Mouse (Mus musculus) midbrain, embryonic 13.5 days (tissue): Measurements from ENCODE around the gene Gm6882. TPM values are rescaled to one million over a fixed set of nuclear protein-coding genes. Genes with fewer than 3 reads are reported as not detected.
"Not testable (repeated sequence)": the region's sequence is repeated elsewhere in the genome, so short reads cannot be mapped to it uniquely, and the experiment has no call there.

Source experiments
- ATAC-seq: fragments of 200-750 bp; cut with Nextera tagmentation; 2 replicates; pipeline ENCODE4 v1.8.0; 2017; ENCODE audit warnings: mild to moderate bottlenecking, moderate TSS enrichment, moderate library complexity
- H3K27ac ChIP-seq: fragments of 300-500 bp; sonication (generic); 2 replicates; pipeline ENCODE4 v1.5.1; 2015; ENCODE audit warnings: inconsistent platforms, mild to moderate bottlenecking, moderate library complexity
- H3K27me3 ChIP-seq: fragments of 300-500 bp; sonication (generic); 2 replicates; pipeline ENCODE4 v1.6.1; 2015; ENCODE audit warnings: mild to moderate bottlenecking, inconsistent platforms
- H3K36me3 ChIP-seq: fragments of 300-500 bp; sonication (generic); 2 replicates; pipeline ENCODE4 v1.6.1; 2015; ENCODE audit warnings: mild to moderate bottlenecking, inconsistent platforms
- H3K4me1 ChIP-seq: fragments of 300-500 bp; sonication (generic); replicated peaks from 2 replicates; pipeline ENCODE4 v1.6.1; 2015; ENCODE audit warnings: inconsistent platforms
- H3K4me2 ChIP-seq: fragments of 300-500 bp; sonication (generic); replicated peaks from 2 replicates; pipeline ENCODE4 v1.6.1; 2015; ENCODE audit warnings: moderate library complexity, mild to moderate bottlenecking, inconsistent platforms
- H3K4me3 ChIP-seq: fragments of 300-500 bp; sonication (generic); replicated peaks from 2 replicates; pipeline ENCODE4 v1.5.1; 2015; ENCODE audit warnings: mild to moderate bottlenecking, inconsistent platforms
- H3K9ac ChIP-seq: fragments of 300-500 bp; sonication (generic); replicated peaks from 2 replicates; pipeline ENCODE4 v1.6.1; 2015; ENCODE audit warnings: mild to moderate bottlenecking, inconsistent platforms
- H3K9me3 ChIP-seq: fragments of 300-500 bp; sonication (generic); 2 replicates; pipeline ENCODE4 v1.6.1; 2016; ENCODE audit warnings: mild to moderate bottlenecking, inconsistent platforms
- WGBS: fragments of 180-500 bp; shearing (Covaris S2); methylation state at CpG from one replicate; pipeline ENCODE4 v1.1.7; 2015; 5-methylcytosine and 5-hydroxymethylcytosine counted together
- polyA plus RNA-seq: library from polyadenylated mRNA; unstranded; fragments of >200 nt; fragmentation: Nextera tagmentation; extraction: Ambion mirVana; gene quantifications from 2 replicates; pipeline ENCODE4 v1.2.1, GENCODE M21; 2015

Gm6882 gene
- not detected in 2 replicates for polyA plus RNA-seq

DNA sequence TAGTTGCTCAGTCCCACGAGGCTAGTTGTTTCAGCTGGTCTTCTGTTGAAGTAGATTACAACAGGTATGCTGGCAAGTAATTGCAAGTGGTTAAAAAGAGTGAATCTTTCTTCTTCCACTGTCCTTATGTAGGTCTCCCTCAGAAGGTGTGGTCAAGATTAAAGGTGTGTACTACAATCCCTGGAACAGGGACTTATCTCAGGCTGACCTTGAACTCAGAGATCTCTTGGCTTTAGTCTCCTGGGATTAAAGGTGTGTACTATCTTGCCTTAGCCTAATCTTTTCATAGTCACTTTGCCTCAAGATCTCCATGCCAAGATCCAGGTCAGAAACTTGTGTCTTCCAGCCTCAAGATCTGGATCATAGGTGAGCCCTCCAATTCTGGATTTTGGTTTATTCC is at the start of gene Gm6882:
Gm6882 (minus strand) TSS at position 101 of the 400 bp plus-strand sequence.
- not testable (repeated sequence) for H3K27me3 ChIP-seq, H3K4me1 ChIP-seq, H3K4me2 ChIP-seq, H3K36me3 ChIP-seq, ATAC-seq, H3K27ac ChIP-seq, H3K9me3 ChIP-seq, H3K9ac ChIP-seq, H3K4me3 ChIP-seq
- WGBS = 20% methylated on average over 1 of the region's 1 CpGs

Other genes starting within 250 kb of the Gm6882 start
- not detected in 2 replicates for gene Gm5157, start 242.3 kb downstream of the Gm6882 start, polyA plus RNA-seq
- gene Vmn1r124, start 172.1 kb downstream of the Gm6882 start, polyA plus RNA-seq = not detected in 2 replicates
- gene Vmn1r125, start 160.6 kb downstream of the Gm6882 start, polyA plus RNA-seq = not detected in 2 replicates
- not detected in 2 replicates for gene Vmn1r126, start 131.3 kb downstream of the Gm6882 start, polyA plus RNA-seq
- not detected in 2 replicates for gene Vmn1r127, start 112.9 kb downstream of the Gm6882 start, polyA plus RNA-seq
- gene Vmn1r128, start 83.4 kb downstream of the Gm6882 start, polyA plus RNA-seq = not detected in 2 replicates
- not detected in 2 replicates for gene Vmn1r129, start 71.5 kb downstream of the Gm6882 start, polyA plus RNA-seq
- gene Vmn1r130, start 79.0 kb upstream of the Gm6882 start, polyA plus RNA-seq = not detected in 2 replicates
- not detected in 2 replicates for gene Vmn1r131, start 113.3 kb upstream of the Gm6882 start, polyA plus RNA-seq
- not detected in 2 replicates for gene Vmn1r132, start 181.3 kb upstream of the Gm6882 start, polyA plus RNA-seq